Mouse (Mus musculus) activated CD4-positive, CD25-positive, alpha-beta regulatory T cell (primary cell): ENCODE results near the gene Nutf2-ps1. TPM values are rescaled to one million over a fixed set of nuclear protein-coding genes. Genes with fewer than 3 reads are reported as not detected.

ENCODE experiments used
- polyA plus RNA-seq, 2 experiments: library from polyadenylated mRNA; unstranded; fragments of 100-300 nt; shearing (Covaris generic); gene quantifications; one replicate each; pipeline ENCODE4 v1.2.1; 2017

The Nutf2-ps1 gene
- polyA plus RNA-seq = 100 to 1,000 TPM; 182 to 240 TPM

DNA sequence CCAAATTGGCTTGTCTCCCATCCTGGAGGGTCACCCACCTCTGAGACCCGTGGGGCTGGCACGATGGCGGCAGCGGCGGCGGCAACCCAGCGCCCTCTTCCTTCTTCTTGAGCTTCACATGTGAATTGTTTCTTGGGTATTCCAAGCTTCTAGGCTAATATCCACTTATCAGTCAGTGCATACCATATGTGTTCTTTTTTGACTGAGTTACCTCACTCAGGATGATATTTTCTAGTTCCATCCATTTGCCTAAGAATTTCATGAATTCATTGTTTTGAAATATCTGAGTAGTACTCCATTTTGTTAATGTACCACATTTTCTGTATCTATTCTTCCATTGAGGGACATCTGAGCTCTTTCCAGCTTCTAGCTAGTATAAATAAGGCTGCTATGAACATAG lies at the start of gene Nutf2-ps1:
Gene Nutf2-ps1, minus strand, starts transcription at position 101 of the 400 bp plus-strand sequence.

GRCm38 (mm10) chr19:53599757-53600539 lies 11.1 kb upstream of the Nutf2-ps1 start, which contains the start of gene Smc3:
TSS of gene Smc3 (plus strand) at chr19:53600398.

Other genes with a start within 250 kb of the Nutf2-ps1 start
- gene Gm10197, start 217.3 kb downstream of the Nutf2-ps1 start, polyA plus RNA-seq = not detected
- gene Smndc1, start 198.5 kb downstream of the Nutf2-ps1 start, polyA plus RNA-seq = 10 to 100 TPM; 69.0 to 69.5 TPM
- gene Dusp5, start 60.0 kb downstream of the Nutf2-ps1 start, polyA plus RNA-seq = 100 to 1,000 TPM in 1 of 2 experiments, 10 to 100 TPM in 1; 47.9 to 167 TPM
- gene Smc3, start 11.3 kb upstream of the Nutf2-ps1 start, polyA plus RNA-seq = 10 to 100 TPM; 44.2 to 46.9 TPM
- gene Rbm20, start 88.2 kb upstream of the Nutf2-ps1 start, polyA plus RNA-seq = under 1 TPM; 0.04 to 0.36 TPM